10 mouse cellular contexts compared by ENCODE assay signal in the genomic region with DNA sequence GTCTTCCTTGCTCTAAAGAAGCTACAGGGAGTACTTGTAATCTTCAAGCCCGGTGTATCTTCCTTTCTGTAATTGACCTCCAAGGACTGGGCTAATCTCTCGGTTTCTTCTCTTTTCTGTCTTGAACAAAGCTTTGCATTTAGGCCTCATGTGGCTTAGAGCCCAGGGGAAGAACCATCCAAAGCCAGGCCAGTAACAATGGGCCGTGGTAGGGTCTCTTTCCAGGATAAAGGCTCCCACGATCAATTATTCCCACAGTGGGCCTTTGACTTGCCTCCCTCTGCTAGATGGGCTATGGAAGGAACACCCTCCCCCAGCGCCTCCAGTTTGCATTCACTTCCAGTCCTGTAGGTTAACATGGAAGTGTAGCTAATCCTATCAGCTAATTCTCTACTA.
DNase-seq lines count a peak whose midpoint lies in the region; ATAC-seq and TF ChIP-seq lines count a peak whose summit lies in the region.
"Had no signal": no experiment of that assay in that cellular context is flagged by ENCODE, and none has a peak within 500 bp of the region (broad histone marks: within the 10 kb centered on the region; RNA-seq: fewer than 3 reads in every experiment).

No protein-coding gene starts in this region.

- peak; percentile 27 for DNase-seq in embryo, embryonic 10.5 days (ENCODE audit: low spot score)
- no peak for DNase-seq in embryo, embryonic 10 days (ENCODE audit: low spot score)
- no peak for DNase-seq in kidney, adult 2 months
- DNase-seq: kidney, adult 8-10 months had no signal

- H3K27ac ChIP-seq in kidney, embryonic 16.5 days (ENCODE audit: low read length), result peak overlapping the region; percentile 67
- H3K27ac ChIP-seq in kidney, adult 2 months (ENCODE audit: insufficient read depth, low read depth, low read length), result no peak overlapping the region
- peak overlapping the region; percentile 86 for H3K27ac ChIP-seq in embryonic facial prominence, embryonic 15.5 days (replicated peaks)
- H3K27ac ChIP-seq in midbrain, embryonic 12.5 days (replicated peaks), result 0 out of 2 replicates have a peak overlapping the region, but pooled peaks have one; percentile 12

- no peak for TF ChIP-seq POLR2A in kidney, adult 2 months (IDR thresholded peaks at IDR 0.05; ENCODE audit: low read depth, low read length)

- H3K9me3 ChIP-seq in kidney, embryonic 16.5 days (ENCODE audit: low read length), result no peaks in the 10 kb centered on the region
- no peaks in the 10 kb centered on the region for H3K9me3 ChIP-seq in embryonic facial prominence, embryonic 15.5 days (replicated peaks)
- H3K9me3 ChIP-seq in midbrain, embryonic 12.5 days, result no peaks in the 10 kb centered on the region

- TF ChIP-seq CTCF in kidney, adult 2 months (conservative IDR thresholded peaks at IDR 0.05; ENCODE audit: insufficient read depth, insufficient read length, low read depth, low read length), result no peak

- H3K9ac ChIP-seq in kidney, embryonic 16.5 days (replicated peaks; ENCODE audit: low read length), result no peak overlapping the region
- H3K9ac ChIP-seq in embryonic facial prominence, embryonic 15.5 days, result no peak overlapping the region
- H3K9ac ChIP-seq in midbrain, embryonic 12.5 days (replicated peaks), result no peak overlapping the region

- H3K36me3 ChIP-seq in kidney, embryonic 16.5 days (ENCODE audit: insufficient read depth, low read length), result no peaks in the 10 kb centered on the region
- no peaks in the 10 kb centered on the region for H3K36me3 ChIP-seq in kidney, adult 2 months (ENCODE audit: control insufficient read depth, insufficient read depth, low read length)
- no peaks in the 10 kb centered on the region for H3K36me3 ChIP-seq in embryonic facial prominence, embryonic 15.5 days
- H3K36me3 ChIP-seq in midbrain, embryonic 12.5 days, result no peaks in the 10 kb centered on the region
- H3K36me3 ChIP-seq: G1E had no signal

- H3K4me3 ChIP-seq in kidney, embryonic 16.5 days (ENCODE audit: low read length), result no peak overlapping the region
- H3K4me3 ChIP-seq in kidney, adult 2 months (ENCODE audit: insufficient read depth, low read depth, low read length), result no peak overlapping the region
- no peak overlapping the region for H3K4me3 ChIP-seq in embryonic facial prominence, embryonic 15.5 days (replicated peaks)
- no peak overlapping the region for H3K4me3 ChIP-seq in midbrain, embryonic 12.5 days

- peaks cover 21% of the 10 kb centered on the region for H3K4me1 ChIP-seq in kidney, embryonic 16.5 days (ENCODE audit: insufficient read depth, low read length)
- peaks cover 9% of the 10 kb centered on the region; the same call in 1 of the 2 replicates for H3K4me1 ChIP-seq in kidney, adult 2 months (ENCODE audit: control insufficient read depth, insufficient read depth, low read length)
- H3K4me1 ChIP-seq in embryonic facial prominence, embryonic 15.5 days, result peaks cover 52% of the 10 kb centered on the region
- H3K4me1 ChIP-seq in midbrain, embryonic 12.5 days, result peaks cover 19% of the 10 kb centered on the region

- H3K4me2 ChIP-seq in kidney, embryonic 16.5 days (replicated peaks; ENCODE audit: low read depth, low read length), result no peak overlapping the region
- H3K4me2 ChIP-seq in embryonic facial prominence, embryonic 15.5 days (replicated peaks), result no peak overlapping the region
- no peak overlapping the region for H3K4me2 ChIP-seq in midbrain, embryonic 12.5 days (replicated peaks)

- WGBS in kidney, embryonic 16.5 days, result 77% methylated on average over 5 of the region's 5 CpGs
- 78% methylated on average over 5 of the region's 5 CpGs for WGBS in kidney, adult 2 months
- WGBS in embryonic facial prominence, embryonic 15.5 days, result 46% methylated on average over 5 of the region's 5 CpGs
- WGBS in midbrain, embryonic 12.5 days, result 6% methylated on average over 5 of the region's 5 CpGs

- H3K27me3 ChIP-seq in kidney, embryonic 16.5 days (ENCODE audit: insufficient read depth, low read length), result no peaks in the 10 kb centered on the region
- H3K27me3 ChIP-seq in kidney, adult 2 months (replicated peaks; ENCODE audit: control insufficient read depth, insufficient read depth, low read length), result no peaks in the 10 kb centered on the region
- no peaks in the 10 kb centered on the region for H3K27me3 ChIP-seq in embryonic facial prominence, embryonic 15.5 days
- peaks cover 36% of the 10 kb centered on the region for H3K27me3 ChIP-seq in midbrain, embryonic 12.5 days

- no peak for ATAC-seq in kidney, embryonic 16.5 days (ENCODE audit: low FRiP score, low TSS enrichment)
- ATAC-seq in embryonic facial prominence, embryonic 15.5 days (ENCODE audit: insufficient number of reproducible peaks, low FRiP score, low TSS enrichment, low read depth), result no peak
- peak; percentile 49; the same call in 1 of the 2 replicates for ATAC-seq in midbrain, embryonic 12.5 days (ENCODE audit: low FRiP score, low read depth)
- no peak for ATAC-seq in frontal cortex, adult (ENCODE audit: low TSS enrichment)
- ATAC-seq in cerebellum, adult (ENCODE audit: insufficient number of reproducible peaks, low FRiP score, low TSS enrichment), result no peak
